Mouse (Mus musculus) heart, embryonic 15.5 days (tissue): ENCODE data around the gene Olfr1441. TPM values are rescaled to one million over a fixed set of nuclear protein-coding genes. Genes with fewer than 3 reads are reported as not detected.

Experiments
- ATAC-seq: fragments of 200-750 bp; cut with Nextera tagmentation; replicated peaks from 2 replicates; pipeline ENCODE4 v1.8.0; 2017; ENCODE audit warnings: low read depth, moderate TSS enrichment; ENCODE audit not compliant: insufficient number of reproducible peaks, insufficient read depth, low FRiP score
- H3K27ac ChIP-seq: fragments of 300-500 bp; sonication (generic); 2 replicates; pipeline ENCODE4 v1.5.1; 2015; ENCODE audit warnings: mild to moderate bottlenecking, inconsistent platforms
- H3K27me3 ChIP-seq: fragments of 300-500 bp; sonication (generic); 2 replicates; pipeline ENCODE4 v1.6.1; 2015; ENCODE audit warnings: inconsistent platforms
- H3K36me3 ChIP-seq: fragments of 300-500 bp; sonication (generic); 2 replicates; pipeline ENCODE4 v1.6.1; 2015; ENCODE audit warnings: mild to moderate bottlenecking, inconsistent platforms
- H3K4me1 ChIP-seq: fragments of 300-500 bp; sonication (generic); replicated peaks from 2 replicates; pipeline ENCODE4 v1.6.1; 2015; ENCODE audit warnings: inconsistent platforms
- H3K4me2 ChIP-seq: fragments of 300-500 bp; sonication (generic); 2 replicates; pipeline ENCODE4 v1.6.1; 2015; ENCODE audit warnings: inconsistent platforms, mild to moderate bottlenecking, moderate library complexity
- H3K4me3 ChIP-seq: fragments of 300-500 bp; sonication (generic); 2 replicates; pipeline ENCODE4 v1.5.1; 2015; ENCODE audit warnings: mild to moderate bottlenecking, inconsistent platforms
- H3K9ac ChIP-seq: fragments of 300-500 bp; sonication (generic); 2 replicates; pipeline ENCODE4 v1.6.1; 2015; ENCODE audit warnings: mild to moderate bottlenecking, inconsistent platforms
- H3K9me3 ChIP-seq: fragments of 300-500 bp; sonication (generic); replicated peaks from 2 replicates; pipeline ENCODE4 v1.6.1; 2016; ENCODE audit warnings: inconsistent platforms
- WGBS: fragments of 180-500 bp; shearing (Covaris S2); methylation state at CpG from one replicate; pipeline ENCODE4 v1.1.7; 2015; ENCODE audit warnings: mixed read lengths; 5-methylcytosine and 5-hydroxymethylcytosine counted together
- polyA plus RNA-seq: library from polyadenylated mRNA; unstranded; fragments of >200 nt; fragmentation: Nextera tagmentation; extraction: Ambion mirVana; gene quantifications from 2 replicates; pipeline ENCODE4 v1.2.1, GENCODE M21; 2015

The Olfr1441 gene
- not detected in 2 replicates for polyA plus RNA-seq

- no peak within 1 kb of the TSS for H3K4me3 ChIP-seq
- H3K27ac ChIP-seq = no peak within 1 kb of the TSS
- no peak within 1 kb of the TSS for H3K4me2 ChIP-seq
- H3K9me3 ChIP-seq = no peaks in the 10 kb centered on the region
- ATAC-seq = no peak
- no peaks in the 10 kb centered on the region for H3K27me3 ChIP-seq
- no peaks in the 10 kb centered on the region for H3K36me3 ChIP-seq
- H3K4me1 ChIP-seq = no peaks in the 10 kb centered on the region
- H3K9ac ChIP-seq = no peak within 1 kb of the TSS
Measured at GRCm38 (mm10) chr19:12417361-12417760, at the start of gene Olfr1441. Olfr1441 (plus strand) TSS chr19:12417433.

GRCm38 (mm10) chr19:12373004-12373403, 44.2 kb upstream of the Olfr1441 start:
- Histone ChIP-seq H3K4me2 (no peak overlapping the region), H3K9ac (no peak overlapping the region), H3K27ac (no peak overlapping the region), H3K4me3 (no peak overlapping the region), H3K4me1 (no peaks in the 10 kb centered on the region), H3K36me3 (no peaks in the 10 kb centered on the region), H3K9me3 (no peaks in the 10 kb centered on the region), H3K27me3 (no peaks in the 10 kb centered on the region)
- 63% methylated on average over 3 of the region's 3 CpGs for WGBS
- no peak for ATAC-seq

GRCm38 (mm10) chr19:12374465-12375025, 42.7 kb upstream of the Olfr1441 start:
- no peaks in the 10 kb centered on the region for H3K27me3 ChIP-seq
- 61% methylated on average over 2 of the region's 2 CpGs for WGBS
- no peaks in the 10 kb centered on the region for H3K4me1 ChIP-seq
- no peaks in the 10 kb centered on the region for H3K9me3 ChIP-seq
- no peaks in the 10 kb centered on the region for H3K36me3 ChIP-seq
- ATAC-seq = no peak
- H3K27ac ChIP-seq = no peak overlapping the region
- H3K4me2 ChIP-seq = no peak overlapping the region
- no peak overlapping the region for H3K9ac ChIP-seq
- no peak overlapping the region for H3K4me3 ChIP-seq

GRCm38 (mm10) chr19:12386979-12387378, 30.3 kb upstream of the Olfr1441 start, which contains the start of gene Olfr1440:
Olfr1440 (plus strand) TSS chr19:12387279.
- H3K4me2 ChIP-seq = no peak within 1 kb of the TSS
- no peaks in the 10 kb centered on the region for H3K36me3 ChIP-seq
- no peaks in the 10 kb centered on the region for H3K27me3 ChIP-seq
- no peak within 1 kb of the TSS for H3K27ac ChIP-seq
- no peak within 1 kb of the TSS for H3K4me3 ChIP-seq
- no peak for ATAC-seq
- H3K9me3 ChIP-seq = no peaks in the 10 kb centered on the region
- H3K4me1 ChIP-seq = no peaks in the 10 kb centered on the region
- WGBS = 69% methylated on average over 2 of the region's 2 CpGs
- H3K9ac ChIP-seq = no peak within 1 kb of the TSS

GRCm38 (mm10) chr19:12413737-12414136, 3.5 kb upstream of the Olfr1441 start:
- Histone ChIP-seq H3K4me3 (no peak overlapping the region), H3K36me3 (no peaks in the 10 kb centered on the region), H3K9ac (no peak overlapping the region), H3K27me3 (no peaks in the 10 kb centered on the region), H3K4me2 (no peak overlapping the region), H3K9me3 (no peaks in the 10 kb centered on the region), H3K4me1 (no peaks in the 10 kb centered on the region), H3K27ac (no peak overlapping the region)
- ATAC-seq = no peak

GRCm38 (mm10) chr19:12418312-12418711, 1.1 kb downstream of the Olfr1441 start:
- Histone ChIP-seq H3K27me3 (no peaks in the 10 kb centered on the region), H3K4me3 (no peak overlapping the region), H3K9me3 (no peaks in the 10 kb centered on the region), H3K4me2 (no peak overlapping the region), H3K4me1 (no peaks in the 10 kb centered on the region), H3K9ac (no peak overlapping the region), H3K27ac (no peak overlapping the region), H3K36me3 (no peaks in the 10 kb centered on the region)
- WGBS = 63% methylated on average over 3 of the region's 3 CpGs
- no peak for ATAC-seq

GRCm38 (mm10) chr19:12420555-12420954, 3.3 kb downstream of the Olfr1441 start:
- Histone ChIP-seq H3K4me2 (no peak overlapping the region), H3K9me3 (no peaks in the 10 kb centered on the region), H3K36me3 (no peaks in the 10 kb centered on the region), H3K4me1 (no peaks in the 10 kb centered on the region), H3K27ac (no peak overlapping the region), H3K4me3 (no peak overlapping the region), H3K27me3 (no peaks in the 10 kb centered on the region), H3K9ac (no peak overlapping the region)
- WGBS = 58% methylated on average over 6 of the region's 6 CpGs
- no peak for ATAC-seq

- WGBS = 87% methylated on average over 1 of the region's 1 CpGs
- Histone ChIP-seq H3K4me2 (no peak overlapping the region), H3K4me3 (no peak overlapping the region), H3K36me3 (no peaks in the 10 kb centered on the region), H3K9ac (no peak overlapping the region), H3K27me3 (no peaks in the 10 kb centered on the region), H3K27ac (no peak overlapping the region), H3K9me3 (no peaks in the 10 kb centered on the region), H3K4me1 (no peaks in the 10 kb centered on the region)
- no peak for ATAC-seq
Measured at GRCm38 (mm10) chr19:12421680-12422079, 4.4 kb downstream of the Olfr1441 start.

- Histone ChIP-seq H3K4me3 (no peak overlapping the region), H3K27ac (no peak overlapping the region), H3K4me2 (no peak overlapping the region), H3K36me3 (no peaks in the 10 kb centered on the region), H3K4me1 (no peaks in the 10 kb centered on the region), H3K27me3 (no peaks in the 10 kb centered on the region), H3K9me3 (no peaks in the 10 kb centered on the region), H3K9ac (no peak overlapping the region)
- 88% methylated on average over 5 of the region's 5 CpGs for WGBS
- no peak for ATAC-seq
Measured at GRCm38 (mm10) chr19:12427101-12427500, 9.9 kb downstream of the Olfr1441 start.

GRCm38 (mm10) chr19:12427605-12428004, 10.4 kb downstream of the Olfr1441 start, which contains the start of gene Pfpl:
Pfpl (plus strand) TSS chr19:12427905.
- Histone ChIP-seq H3K4me2 (no peak within 1 kb of the TSS), H3K36me3 (no peaks in the 10 kb centered on the region), H3K9ac (no peak within 1 kb of the TSS), H3K4me1 (no peaks in the 10 kb centered on the region), H3K27me3 (no peaks in the 10 kb centered on the region), H3K9me3 (no peaks in the 10 kb centered on the region), H3K4me3 (no peak within 1 kb of the TSS), H3K27ac (no peak within 1 kb of the TSS)
- no peak for ATAC-seq
- WGBS = 77% methylated on average over 6 of the region's 6 CpGs

- WGBS = 9% methylated on average over 2 of the region's 2 CpGs
- no peak for ATAC-seq
- no peaks in the 10 kb centered on the region for H3K9me3 ChIP-seq
- no peak overlapping the region for H3K4me3 ChIP-seq
- H3K4me2 ChIP-seq = no peak overlapping the region
- H3K9ac ChIP-seq = no peak overlapping the region
- no peaks in the 10 kb centered on the region for H3K4me1 ChIP-seq
- H3K27me3 ChIP-seq = no peaks in the 10 kb centered on the region
- no peaks in the 10 kb centered on the region for H3K36me3 ChIP-seq
- no peak overlapping the region for H3K27ac ChIP-seq
Measured at GRCm38 (mm10) chr19:12433033-12433432, 15.8 kb downstream of the Olfr1441 start.

- Histone ChIP-seq H3K4me2 (no peak overlapping the region), H3K4me1 (no peaks in the 10 kb centered on the region), H3K9me3 (no peaks in the 10 kb centered on the region), H3K9ac (no peak overlapping the region), H3K27ac (no peak overlapping the region), H3K27me3 (no peaks in the 10 kb centered on the region), H3K36me3 (no peaks in the 10 kb centered on the region), H3K4me3 (no peak overlapping the region)
- WGBS = 79% methylated on average over 4 of the region's 4 CpGs
- no peak for ATAC-seq
Measured at GRCm38 (mm10) chr19:12435011-12435416, 17.8 kb downstream of the Olfr1441 start.
